Mouse (Mus musculus) spleen, embryonic (tissue): Measurements from ENCODE around the gene Osbpl9.

Experiments
- CTCF ChIA-PET: fragments of 350-600 bp; sonication (Branson Sonifier 250); formaldehyde crosslinking; loops from one replicate; lab custom pipeline; 2022; lab: Charles Lee

Gene Osbpl9

GRCm38 (mm10) chr4:109106594-109106993, 95.5 kb downstream of the Osbpl9 start:
- CTCF ChIA-PET = no interaction called here

GRCm38 (mm10) chr4:109106034-109106433, 96.0 kb downstream of the Osbpl9 start:
- CTCF ChIA-PET = no interaction called here

- CTCF ChIA-PET = no interaction called here
These were observed 96.8 kb downstream of the Osbpl9 start for GRCm38 (mm10) chr4:109105254-109105653.

GRCm38 (mm10) chr4:109103145-109103883, 98.8 kb downstream of the Osbpl9 start:
- CTCF ChIA-PET = interaction anchor here (0.6 kb wide), 1 partner anchor 13 kb away, joined by 3 read pairs; no protein-coding TSS in a partner anchor

GRCm38 (mm10) chr4:109102574-109102973, 99.5 kb downstream of the Osbpl9 start:
- CTCF ChIA-PET = no interaction called here

GRCm38 (mm10) chr4:109098861-109099260, 103.2 kb downstream of the Osbpl9 start:
- CTCF ChIA-PET = no interaction called here

- CTCF ChIA-PET = interaction anchor here (0.6 kb wide), 1 partner anchor 170 kb away, joined by 8 read pairs; no protein-coding TSS in a partner anchor
These were observed 107.8 kb downstream of the Osbpl9 start for GRCm38 (mm10) chr4:109094269-109094668.

GRCm38 (mm10) chr4:109092344-109092743, 109.7 kb downstream of the Osbpl9 start:
- CTCF ChIA-PET = no interaction called here

- CTCF ChIA-PET = interaction anchor here (0.6 kb wide), 1 partner anchor 56 kb away, joined by 3 read pairs; no protein-coding TSS in a partner anchor
These were observed 110.8 kb downstream of the Osbpl9 start for GRCm38 (mm10) chr4:109091241-109091777.

- CTCF ChIA-PET = no interaction called here
These were observed 112.1 kb downstream of the Osbpl9 start for GRCm38 (mm10) chr4:109089999-109090398.

GRCm38 (mm10) chr4:109089171-109089570, 112.9 kb downstream of the Osbpl9 start:
- CTCF ChIA-PET = no interaction called here

GRCm38 (mm10) chr4:109080118-109080517, 122.0 kb downstream of the Osbpl9 start:
- CTCF ChIA-PET = no interaction called here

GRCm38 (mm10) chr4:109079676-109080075, 122.4 kb downstream of the Osbpl9 start:
- CTCF ChIA-PET = no interaction called here

- CTCF ChIA-PET = no interaction called here
These were observed 123.1 kb downstream of the Osbpl9 start for GRCm38 (mm10) chr4:109078941-109079340.

GRCm38 (mm10) chr4:109073296-109073695, 128.8 kb downstream of the Osbpl9 start:
- CTCF ChIA-PET = no interaction called here

GRCm38 (mm10) chr4:109072891-109073290, 129.2 kb downstream of the Osbpl9 start:
- CTCF ChIA-PET = no interaction called here

- CTCF ChIA-PET = no interaction called here
These were observed 136.4 kb downstream of the Osbpl9 start for GRCm38 (mm10) chr4:109065714-109066113.

- CTCF ChIA-PET = no interaction called here
These were observed 137.1 kb downstream of the Osbpl9 start for GRCm38 (mm10) chr4:109064941-109065340.

GRCm38 (mm10) chr4:109059255-109059821, 142.7 kb downstream of the Osbpl9 start:
- CTCF ChIA-PET = no interaction called here

- CTCF ChIA-PET = no interaction called here
These were observed 144.4 kb downstream of the Osbpl9 start for GRCm38 (mm10) chr4:109057640-109058039.

- CTCF ChIA-PET = no interaction called here
These were observed 145.7 kb downstream of the Osbpl9 start for GRCm38 (mm10) chr4:109056351-109056750.

- CTCF ChIA-PET = no interaction called here
These were observed 148.1 kb downstream of the Osbpl9 start for GRCm38 (mm10) chr4:109054003-109054402.

- CTCF ChIA-PET = interaction anchor here (0.6 to 0.7 kb wide), 2 partner anchors 19 to 714 kb away, joined by 4 read pairs; no protein-coding TSS in a partner anchor
These were observed 149.8 kb downstream of the Osbpl9 start for GRCm38 (mm10) chr4:109052282-109052681.
